In the genomic region with DNA sequence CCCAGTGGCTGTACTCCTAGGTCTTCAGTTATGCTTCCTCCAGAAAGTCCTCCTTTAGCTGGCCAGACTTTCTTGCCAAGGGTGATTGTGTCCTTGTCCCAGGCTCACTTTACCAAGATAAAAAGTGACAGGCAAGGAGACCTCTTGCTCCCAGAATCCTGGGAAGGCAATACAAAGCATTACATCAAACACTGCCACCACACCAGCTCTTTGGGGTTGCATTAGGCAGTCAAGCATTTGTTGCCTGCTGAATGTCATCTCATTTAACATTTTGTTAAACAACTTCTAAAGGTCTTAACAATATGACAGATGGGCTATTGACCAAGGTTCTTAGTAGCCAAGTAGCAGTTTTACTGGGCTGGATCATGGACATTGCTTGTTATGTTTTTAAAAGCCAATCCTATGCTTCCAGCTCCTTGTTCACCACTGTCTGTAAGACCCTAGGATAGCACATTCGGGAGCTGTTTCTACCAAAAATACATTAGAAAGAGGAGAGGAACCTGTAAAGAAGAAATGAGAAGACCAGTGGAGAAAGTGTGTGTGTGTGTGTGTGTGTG, we compare ENCODE assay signal across 20 mouse cellular contexts.
"Had no signal": no experiment of that assay in that cellular context is flagged by ENCODE, and none has a peak within 500 bp of the region (broad histone marks: within the 10 kb centered on the region; RNA-seq: fewer than 3 reads in every experiment).

No protein-coding gene starts in this region.

- H3K27ac ChIP-seq: kidney, postnatal 0 days; layer of hippocampus, adult 2 months; limb, embryonic 10.5 days; limb, embryonic 13.5 days; liver, embryonic 12.5 days; liver, embryonic 15.5 days; lung, embryonic 15.5 days; neural tube, embryonic 12.5 days; neural tube, embryonic 15.5 days had no signal

- H3K4me3 ChIP-seq: layer of hippocampus, adult 2 months; limb, embryonic 10.5 days; limb, embryonic 13.5 days; liver, embryonic 12.5 days; liver, embryonic 15.5 days; lung, embryonic 15.5 days; megakaryocyte, embryonic 14.5 days; neural tube, embryonic 12.5 days; neural tube, embryonic 15.5 days had no signal

- H3K9ac ChIP-seq: limb, embryonic 13.5 days; liver, embryonic 12.5 days; liver, embryonic 15.5 days; lung, embryonic 15.5 days; neural tube, embryonic 12.5 days; neural tube, embryonic 15.5 days had no signal

- H3K27me3 ChIP-seq: limb, embryonic 13.5 days; liver, embryonic 12.5 days; liver, embryonic 15.5 days; lung, embryonic 15.5 days; megakaryocyte, embryonic 14.5 days; neural tube, embryonic 12.5 days; neural tube, embryonic 15.5 days had no signal

- DNase-seq: kidney, adult 2 months; kidney, postnatal 25 days; layer of hippocampus, adult 9-11 months; liver; lung, adult 18-20 months; lung, postnatal 10 days; lung, postnatal 36 days; thymus, adult 18-20 months; thymus, postnatal 36 days had no signal

- H3K4me2 ChIP-seq: limb, embryonic 13.5 days; liver, embryonic 12.5 days; liver, embryonic 15.5 days; lung, embryonic 15.5 days; neural tube, embryonic 12.5 days; neural tube, embryonic 15.5 days had no signal

- H3K4me1 ChIP-seq: liver, embryonic 12.5 days; liver, embryonic 15.5 days; lung, embryonic 15.5 days; megakaryocyte, embryonic 14.5 days; neural tube, embryonic 12.5 days; neural tube, embryonic 15.5 days had no signal

- H3K36me3 ChIP-seq: limb, embryonic 10.5 days; limb, embryonic 13.5 days; liver, embryonic 12.5 days; liver, embryonic 15.5 days; lung, embryonic 15.5 days; neural tube, embryonic 12.5 days; neural tube, embryonic 15.5 days had no signal

- H3K9me3 ChIP-seq: limb, embryonic 10.5 days; limb, embryonic 13.5 days; liver, embryonic 12.5 days; liver, embryonic 15.5 days; lung, embryonic 15.5 days; megakaryocyte, embryonic 14.5 days; neural tube, embryonic 12.5 days; neural tube, embryonic 15.5 days had no signal

- ATAC-seq: intestine, postnatal 0 days; liver, embryonic 12.5 days had no signal
